Mouse (Mus musculus) skeletal muscle tissue, adult 2 months (tissue): Measurements from ENCODE around the gene Svop.
A peak's percentile ranks its signal among the peaks of the same experiment; 100 is the strongest.

ENCODE experiments used
- DNase-seq: peaks from one replicate; pipeline ENCODE4 v3.0.0-alpha.2; 2012; ENCODE audit warnings: low read depth, low spot score

Svop gene

GRCm38 (mm10) chr5:114091057-114091807 lies at the start of gene Svop:
TSS of gene Svop (minus strand) at chr5:114091570.
- DNase-seq, result no peak

- peak; percentile 78 for DNase-seq
These were observed 47.8 kb upstream of the Svop start for GRCm38 (mm10) chr5:114139175-114139574.

GRCm38 (mm10) chr5:114138277-114139164 lies 47.2 kb upstream of the Svop start:
- DNase-seq, result no peak

- DNase-seq, result no peak
These were observed 46.3 kb upstream of the Svop start for GRCm38 (mm10) chr5:114137481-114138276.

- no peak for DNase-seq
These were observed 44.1 kb upstream of the Svop start for GRCm38 (mm10) chr5:114135516-114135915.

GRCm38 (mm10) chr5:114134091-114134534 lies 42.7 kb upstream of the Svop start:
- DNase-seq, result no peak

GRCm38 (mm10) chr5:114132841-114133240 lies 41.5 kb upstream of the Svop start:
- DNase-seq, result no peak

- peak; percentile 75 for DNase-seq
These were observed 40.1 kb upstream of the Svop start for GRCm38 (mm10) chr5:114131521-114131840.

- peak; percentile 85 for DNase-seq
These were observed 39.5 kb upstream of the Svop start for GRCm38 (mm10) chr5:114130698-114131520.

- DNase-seq, result no peak
These were observed 38.8 kb upstream of the Svop start, which contains the start of gene Ung for GRCm38 (mm10) chr5:114130211-114130605. TSS of gene Ung (plus strand) at chr5:114130386.

- no peak for DNase-seq
These were observed 38.3 kb upstream of the Svop start for GRCm38 (mm10) chr5:114129550-114130210.

GRCm38 (mm10) chr5:114127374-114128349 lies 36.3 kb upstream of the Svop start, which contains the start of gene Alkbh2:
TSS of gene Alkbh2 (minus strand) at chr5:114128218.
- DNase-seq, result no peak

- no peak for DNase-seq
These were observed 35.3 kb upstream of the Svop start for GRCm38 (mm10) chr5:114126499-114127244.

GRCm38 (mm10) chr5:114126008-114126407 lies 34.6 kb upstream of the Svop start:
- DNase-seq, result no peak

- DNase-seq, result no peak
These were observed 28.4 kb upstream of the Svop start for GRCm38 (mm10) chr5:114119806-114120205.

GRCm38 (mm10) chr5:114116586-114116985 lies 25.2 kb upstream of the Svop start:
- no peak for DNase-seq

- no peak for DNase-seq
These were observed 23.7 kb upstream of the Svop start for GRCm38 (mm10) chr5:114115030-114115429.

- DNase-seq, result no peak
These were observed 22.0 kb upstream of the Svop start for GRCm38 (mm10) chr5:114113334-114113733.
